ENCODE assay signal across 8 mouse cellular contexts in the genomic region with DNA sequence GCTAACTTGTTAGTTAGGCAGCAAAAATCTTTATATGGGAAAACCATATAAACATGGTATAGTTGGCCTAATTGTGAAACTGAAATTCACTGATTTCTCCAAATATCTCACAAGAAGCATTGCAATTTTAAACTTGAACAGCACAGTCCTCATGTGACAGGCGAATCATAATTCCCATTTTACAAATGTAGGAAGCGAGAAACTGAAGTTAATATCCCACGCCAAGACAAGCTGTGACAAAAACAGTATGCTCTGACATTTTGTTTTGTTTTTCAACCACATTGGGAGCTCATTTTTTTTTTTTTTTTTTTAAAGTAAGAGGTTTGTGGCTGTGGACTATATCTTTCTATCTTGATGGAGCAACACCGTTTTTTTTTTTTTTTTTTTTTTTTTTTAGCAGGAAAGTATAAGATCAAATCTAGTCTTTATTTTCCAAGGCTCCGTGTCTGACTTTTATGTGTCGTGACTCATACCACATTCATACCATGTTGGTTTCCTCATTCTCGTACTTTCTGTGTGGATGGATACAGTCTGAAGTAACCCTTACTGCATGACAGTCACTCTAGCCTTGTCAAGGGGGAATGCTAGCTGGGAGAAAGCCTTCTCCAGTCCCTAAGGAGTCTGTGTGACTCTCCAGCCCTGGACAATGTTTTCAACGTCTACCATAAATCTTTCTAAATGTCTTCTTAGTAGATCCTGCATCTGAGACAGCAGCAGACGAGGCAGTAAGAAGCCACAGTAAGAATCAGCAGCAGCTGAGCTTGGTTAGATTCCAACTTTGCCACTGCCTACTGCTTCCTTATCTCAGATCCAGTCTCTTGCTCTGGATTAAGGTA. TPM values are rescaled to one million over a fixed set of nuclear protein-coding genes. Genes with fewer than 3 reads are reported as not detected.
A peak's percentile ranks its signal among the peaks of the same experiment; 100 is the strongest.
DNase-seq lines count a peak whose midpoint lies in the region; ATAC-seq and TF ChIP-seq lines count a peak whose summit lies in the region.

No protein-coding gene starts in this region.

- peak in 1 of 2 experiments; percentile 39 for DNase-seq in layer of hippocampus, adult 2 months (ENCODE audit: low spot score in 2 of 2)
- no peak for DNase-seq in layer of hippocampus, adult 9-11 months
- peak; percentile 49 for DNase-seq in adipocyte (ENCODE audit: low spot score)
- DNase-seq in c-Kit-positive CD71-positive TER-119-positive erythroid progenitor cells, embryonic 14.5 days (ENCODE audit: low spot score), result no peak
- DNase-seq in urinary bladder, postnatal 36 days (ENCODE audit: low spot score in 2 of 2), result no peak
- no peak for DNase-seq in lung, postnatal 25 days (ENCODE audit: low spot score)

- no peak for TF ChIP-seq CTCF in layer of hippocampus, adult 2 months (conservative IDR thresholded peaks at IDR 0.05)

- no peaks in the 10 kb centered on the region for H3K27me3 ChIP-seq in forebrain, embryonic 16.5 days (replicated peaks; ENCODE audit: control insufficient read depth, insufficient read depth, low read length)
- H3K27me3 ChIP-seq in liver, embryonic 15.5 days, result no peaks in the 10 kb centered on the region

- peak overlapping the region; percentile 83 for H3K4me3 ChIP-seq in layer of hippocampus, adult 2 months
- H3K4me3 ChIP-seq in forebrain, embryonic 16.5 days (replicated peaks; ENCODE audit: low read length), result peak overlapping the region; percentile 91
- peak overlapping the region; percentile 76 for H3K4me3 ChIP-seq in liver, embryonic 15.5 days (replicated peaks)

- 46% methylated on average over 9 of the region's 9 CpGs for WGBS in forebrain, embryonic 16.5 days
- 35% methylated on average over 9 of the region's 9 CpGs for WGBS in liver, embryonic 15.5 days (ENCODE audit: insufficient replicate concordance)

- H3K9me3 ChIP-seq in forebrain, embryonic 16.5 days (ENCODE audit: control insufficient read depth, low read length), result no peaks in the 10 kb centered on the region
- H3K9me3 ChIP-seq in liver, embryonic 15.5 days (replicated peaks), result no peaks in the 10 kb centered on the region

- H3K4me2 ChIP-seq in forebrain, embryonic 16.5 days (ENCODE audit: low read length), result peak overlapping the region; percentile 77
- H3K4me2 ChIP-seq in liver, embryonic 15.5 days, result peak overlapping the region; percentile 84

- H3K27ac ChIP-seq in layer of hippocampus, adult 2 months, result peak overlapping the region; percentile 95
- H3K27ac ChIP-seq in forebrain, embryonic 16.5 days (ENCODE audit: low read length), result no peak overlapping the region
- peak overlapping the region; percentile 83; the same call in 1 of the 2 replicates for H3K27ac ChIP-seq in liver, embryonic 15.5 days (replicated peaks)

- no peak; the same call in 1 of the 2 replicates for ATAC-seq in forebrain, embryonic 16.5 days
- ATAC-seq in liver, embryonic 15.5 days (ENCODE audit: insufficient read depth), result no peak

- H3K9ac ChIP-seq in forebrain, embryonic 16.5 days (replicated peaks; ENCODE audit: low read depth, low read length), result peak overlapping the region; percentile 94
- peak overlapping the region; percentile 72; the same call in 1 of the 2 replicates for H3K9ac ChIP-seq in liver, embryonic 15.5 days

- H3K36me3 ChIP-seq in forebrain, embryonic 16.5 days (ENCODE audit: control insufficient read depth, insufficient read depth), result no peaks in the 10 kb centered on the region
- 0 out of 2 replicates have a peak, but pooled peaks cover 3% of the 10 kb centered on the region for H3K36me3 ChIP-seq in liver, embryonic 15.5 days (replicated peaks)

- H3K4me1 ChIP-seq in forebrain, embryonic 16.5 days (replicated peaks; ENCODE audit: control insufficient read depth, insufficient read depth, low read length), result peaks cover 8% of the 10 kb centered on the region
- H3K4me1 ChIP-seq in liver, embryonic 15.5 days (replicated peaks), result peaks cover 24% of the 10 kb centered on the region

RNA-seq across cellular contexts. Expression of a gene that starts 0.8 kb away (rescaled TPM):
- total RNA-seq in layer of hippocampus, adult 2 months (2021), result 10 to 100 TPM; 56.1 to 59.9 TPM
- polyA plus RNA-seq in forebrain, embryonic 16.5 days (2015; fragmentation: Nextera tagmentation; extraction: Ambion mirVana), result 7.5 and 9.3 TPM in 2 replicates
- 2.9 and 3.1 TPM in 2 replicates for polyA plus RNA-seq in liver, embryonic 15.5 days (2015; fragmentation: Nextera tagmentation; extraction: Ambion mirVana)
